Mouse (Mus musculus): Measurements from ENCODE around the gene Gm29094. TPM values are rescaled to one million over a fixed set of nuclear protein-coding genes. Genes with fewer than 3 reads are reported as not detected.
"Not testable (repeated sequence)": the region's sequence is repeated elsewhere in the genome, so short reads cannot be mapped to it uniquely, and the experiment has no call there.

Gene Gm29094
- total RNA-seq, 1 experiment from 2014 or later: 13.9 TPM

- not testable (repeated sequence) for ATAC-seq (replicated peaks; ENCODE audit: insufficient number of reproducible peaks, low FRiP score, low TSS enrichment, poor library complexity, severe bottlenecking)
These were observed 38.0 kb downstream of the Gm29094 start for GRCm38 (mm10) chr9:89237131-89237530.

- not testable (repeated sequence) for ATAC-seq (replicated peaks; ENCODE audit: insufficient number of reproducible peaks, low FRiP score, low TSS enrichment, poor library complexity, severe bottlenecking)
These were observed 39.9 kb downstream of the Gm29094 start for GRCm38 (mm10) chr9:89238976-89239505.

- not testable (repeated sequence) for ATAC-seq (replicated peaks; ENCODE audit: insufficient number of reproducible peaks, low FRiP score, low TSS enrichment, poor library complexity, severe bottlenecking)
These were observed 41.4 kb downstream of the Gm29094 start for GRCm38 (mm10) chr9:89240516-89241019.

- ATAC-seq (replicated peaks; ENCODE audit: insufficient number of reproducible peaks, low FRiP score, low TSS enrichment, poor library complexity, severe bottlenecking): no peak
These were observed 54.2 kb downstream of the Gm29094 start for GRCm38 (mm10) chr9:89253400-89253799.

GRCm38 (mm10) chr9:89256556-89257335, 57.6 kb downstream of the Gm29094 start:
- ATAC-seq (replicated peaks; ENCODE audit: insufficient number of reproducible peaks, low FRiP score, low TSS enrichment, poor library complexity, severe bottlenecking): peak; percentile 64

- ATAC-seq (replicated peaks; ENCODE audit: insufficient number of reproducible peaks, low FRiP score, low TSS enrichment, poor library complexity, severe bottlenecking): no peak
These were observed 64.8 kb downstream of the Gm29094 start for GRCm38 (mm10) chr9:89263968-89264367.

GRCm38 (mm10) chr9:89264571-89264970, 65.4 kb downstream of the Gm29094 start:
- no peak for ATAC-seq (replicated peaks; ENCODE audit: insufficient number of reproducible peaks, low FRiP score, low TSS enrichment, poor library complexity, severe bottlenecking)

Other genes with a start within 250 kb of the Gm29094 start
- gene Bcl2a1a, start 242.5 kb upstream of the Gm29094 start, total RNA-seq (2017): 109 to 201 TPM (median 189 TPM) in 3 replicates
- not detected in 3 replicates for gene Trim43b, start 106.5 kb upstream of the Gm29094 start, total RNA-seq (2017)
- 467 to 840 TPM (median 592 TPM) in 3 replicates for gene Bcl2a1b, start 170 bp upstream of the Gm29094 start, total RNA-seq (2017)
- 53.0 to 88.2 TPM (median 78.6 TPM) in 3 replicates for gene Mthfs, start 11.3 kb downstream of the Gm29094 start, total RNA-seq (2017)

All from monocyte, adult 5-6 weeks (primary cell).